Mouse (Mus musculus): ENCODE measurements at regions not wholly inside any gene's neighbourhood (a gene's known extent, or its start where the extent isn't known, plus 50 kb on each side); places are given as distances from the start of the nearest gene placed in this dataset.

GRCm38 (mm10) chr6:148553616-148554015 lies 109.4 kb upstream of the Tmtc1 start:
- TF ChIP-seq CTCF (IDR thresholded peaks at IDR 0.05; ENCODE audit: insufficient read depth, low read depth, low read length) = no peak
- no peak for TF ChIP-seq POLR2A (IDR thresholded peaks at IDR 0.05; ENCODE audit: insufficient read depth, low read depth, low read length)

All from olfactory bulb, adult 2 months (tissue).